Mouse (Mus musculus) urinary bladder, postnatal 10 days (tissue): ENCODE results near the gene Hepacam.

ENCODE experiments used
- DNase-seq: peaks from one replicate; pipeline ENCODE4 v3.0.0; 2022; ENCODE audit warnings: low spot score

Gene Hepacam

DNA sequence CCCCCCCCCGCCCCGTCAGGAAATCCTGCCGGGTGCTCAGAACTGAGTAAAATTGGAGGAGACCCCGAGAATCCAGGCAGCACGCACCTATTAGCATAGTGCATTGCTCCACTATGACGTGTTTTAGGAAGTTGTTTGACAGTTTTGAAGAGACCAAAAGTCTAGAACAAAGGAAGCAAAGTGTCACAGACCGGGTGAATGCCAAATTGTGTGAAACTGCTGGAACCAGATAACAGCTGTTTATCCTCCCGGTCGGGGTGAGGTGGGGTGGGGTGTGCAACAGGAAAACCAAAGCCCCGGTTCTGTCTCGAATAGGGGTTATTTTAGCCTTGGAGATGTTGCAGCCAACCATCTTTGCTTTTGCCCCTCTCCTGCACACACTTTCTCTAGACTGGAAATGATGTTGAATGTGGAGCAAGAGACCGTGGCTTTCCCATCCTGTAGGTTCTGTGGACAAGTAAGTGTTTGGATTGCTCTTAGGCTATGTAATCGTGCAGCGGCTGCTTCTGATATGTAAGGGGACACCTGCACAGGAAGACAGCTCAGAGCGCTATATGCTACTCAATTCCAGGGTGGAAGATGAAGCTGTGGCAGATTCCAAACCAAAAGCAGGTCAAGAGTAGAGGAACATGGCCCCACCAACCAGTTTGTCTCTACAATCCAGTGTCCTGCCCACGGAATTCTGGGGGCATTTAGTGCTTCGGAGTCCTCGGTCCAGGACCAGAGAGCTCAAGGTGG, 66.8 kb downstream of the Hepacam start:
- DNase-seq, result no peak

DNA sequence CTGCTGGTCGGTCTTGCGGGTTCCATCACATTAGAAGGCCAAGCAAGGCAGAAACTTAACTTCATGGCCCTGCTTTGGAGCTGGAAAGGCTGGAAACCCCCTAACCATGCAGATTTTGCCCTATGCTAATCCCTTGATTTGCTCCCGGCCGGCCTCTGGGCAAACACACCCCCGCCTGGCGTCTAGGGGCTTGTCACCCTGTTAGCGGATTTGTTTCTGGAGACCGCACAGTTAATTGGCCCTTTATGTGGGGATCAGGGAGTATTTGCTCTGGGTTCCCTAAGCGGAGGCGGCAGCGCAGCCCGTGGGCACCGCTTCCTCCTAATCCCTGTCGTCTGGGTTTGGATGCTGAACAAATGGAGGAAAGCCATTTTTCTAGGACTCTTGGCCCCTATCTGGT, 67.8 kb downstream of the Hepacam start:
- no peak for DNase-seq

- no peak for DNase-seq
These were observed 68.5 kb downstream of the Hepacam start for GRCm38 (mm10) chr9:37435616-37436015.
